Mouse (Mus musculus): ENCODE measurements at regions not wholly inside any gene's neighbourhood (a gene's known extent, or its start where the extent isn't known, plus 50 kb on each side); places are given as distances from the start of the nearest gene placed in this dataset.

DNA sequence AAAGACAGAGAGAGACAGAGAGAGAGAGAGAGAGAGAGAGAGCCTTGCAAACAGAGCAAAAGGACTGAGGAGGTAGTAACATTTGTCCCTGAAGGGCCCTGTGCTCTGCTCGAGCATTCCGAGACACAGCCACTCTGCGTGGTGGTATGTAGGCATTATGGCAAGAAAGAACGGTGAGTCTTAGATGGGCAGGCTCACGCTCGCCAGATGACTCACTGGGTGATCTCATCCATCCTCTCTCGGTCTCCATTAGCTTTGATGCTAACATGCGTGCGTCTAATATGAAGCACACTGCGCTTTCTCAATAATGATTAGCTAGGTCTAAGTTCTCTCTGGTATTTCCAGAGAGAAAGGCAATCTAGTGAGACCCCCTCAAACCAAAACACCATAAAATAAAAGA is 65.1 kb upstream of the Stac start:
- TF ChIP-seq CTCF (IDR thresholded peaks at IDR 0.05; ENCODE audit: low read depth), result no peak
- no peak for TF ChIP-seq EP300 (IDR thresholded peaks at IDR 0.05; ENCODE audit: low read depth)

Data from liver, postnatal 0 days (tissue).